Mouse (Mus musculus): ENCODE data around the gene Dok1.

DNA sequence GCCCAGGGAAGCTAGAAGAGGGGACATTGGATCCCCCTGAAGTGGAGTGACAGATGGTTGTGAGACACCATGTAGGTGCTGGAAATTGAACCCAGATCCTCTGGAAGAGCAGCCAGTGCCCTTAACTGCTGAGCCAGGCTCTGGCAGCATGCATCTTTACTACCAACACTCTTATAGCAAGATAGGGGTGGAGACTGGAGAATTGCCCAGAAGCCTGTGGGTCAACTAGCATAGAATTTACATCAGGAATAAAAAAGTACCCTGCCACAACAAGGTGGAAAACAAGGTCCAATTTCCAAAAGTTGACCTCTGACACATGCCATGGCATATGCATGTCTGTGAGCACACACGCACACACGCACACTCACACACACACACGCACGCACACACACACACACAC, 8.1 kb downstream of the Dok1 start:
- TF ChIP-seq GATA1 (IDR thresholded peaks at IDR 0.05; ENCODE audit: borderline replicate concordance, low read length) (no peak), FLI1 (IDR thresholded peaks at IDR 0.05; ENCODE audit: low read length) (no peak)

Data from megakaryocyte, embryonic 14.5 days (primary cell).